Mouse (Mus musculus) regulatory T cell (primary cell): ENCODE measurements around the gene Abca9.

Experiments
- in situ Hi-C: fragments of 300-600 bp; cut with MboI, MseI; formaldehyde crosslinking; loops from one replicate; pipeline ENCODE4 v1.15.1; 2025; ENCODE audit warnings: high pct_unique_total_duplicates

The Abca9 gene

GRCm38 (mm10) chr11:110061032-110061431 lies 107.0 kb downstream of the Abca9 start:
- in situ Hi-C loops: no loop called here

- in situ Hi-C loops: no loop called here
Observed at GRCm38 (mm10) chr11:110060127-110060526, 107.9 kb downstream of the Abca9 start.

GRCm38 (mm10) chr11:110053681-110054080 lies 114.3 kb downstream of the Abca9 start:
- in situ Hi-C loops: no loop called here
